Mouse (Mus musculus) urinary bladder, postnatal 4 days (tissue): ENCODE data around the gene Arsk.

Experiments used
- DNase-seq, 2 experiments: peaks; one replicate each; pipeline ENCODE4 v3.0.0; 2021 to 2022; ENCODE audit warnings: low spot score in 2 of 2

Gene Arsk

GRCm38 (mm10) chr13:76024588-76024987 lies 73.9 kb downstream of the Arsk start:
- no peak for DNase-seq

GRCm38 (mm10) chr13:76021782-76022181 lies 76.7 kb downstream of the Arsk start:
- no peak for DNase-seq

GRCm38 (mm10) chr13:76018844-76019400 lies 79.5 kb downstream of the Arsk start:
- no peak for DNase-seq

GRCm38 (mm10) chr13:76017974-76018843 lies 80.3 kb downstream of the Arsk start, which contains the start of gene Rfesd:
Rfesd (minus strand) TSS chr13:76018719.
- DNase-seq: peak; percentile 97

- no peak for DNase-seq
These were observed 81.0 kb downstream of the Arsk start for GRCm38 (mm10) chr13:76017465-76017864.

- DNase-seq: no peak
These were observed 83.9 kb downstream of the Arsk start for GRCm38 (mm10) chr13:76014511-76014910.
